Mouse (Mus musculus) myocyte (in vitro differentiated cells): ENCODE results near the gene Mrpl48. TPM values are rescaled to one million over a fixed set of nuclear protein-coding genes. Genes with fewer than 3 reads are reported as not detected.

ENCODE experiments used
- H3K27me3 ChIP-seq: one replicate; pipeline ENCODE4 v1.6.1; 2011; ENCODE audit not compliant: control insufficient read depth, insufficient read depth, insufficient read length
- H3K36me3 ChIP-seq: one replicate; pipeline ENCODE4 v1.6.1; 2011; ENCODE audit not compliant: control insufficient read depth, insufficient read depth
- H3K4me2 ChIP-seq: one replicate; pipeline ENCODE4 v1.6.1; 2011; ENCODE audit warnings: low read depth, control low read depth
- H3K4me3 ChIP-seq: one replicate; pipeline ENCODE4 v1.5.1; 2011; ENCODE audit warnings: mild to moderate bottlenecking, control low read depth, moderate library complexity
- H3K79me2 ChIP-seq: one replicate; pipeline ENCODE4 v1.6.1; 2011; ENCODE audit not compliant: control insufficient read depth, insufficient read depth
- H3ac ChIP-seq: one replicate; pipeline ENCODE4 v1.6.1; 2011; ENCODE audit not compliant: control insufficient read depth, insufficient read length
- CEBPB ChIP-seq: IDR thresholded peaks from 2 replicates; pipeline ENCODE4 v1.6.1; 2011; ENCODE audit warnings: mild to moderate bottlenecking, moderate library complexity; ENCODE audit not compliant: poor library complexity, insufficient read depth, severe bottlenecking
- E2F4 ChIP-seq: IDR thresholded peaks from one replicate; pipeline ENCODE4 v1.6.1; 2011; ENCODE audit warnings: mild to moderate bottlenecking, control low read depth, moderate library complexity; ENCODE audit not compliant: insufficient read depth
- MAX ChIP-seq: IDR thresholded peaks from one replicate; pipeline ENCODE4 v1.6.1; 2011; ENCODE audit warnings: low read depth, mild to moderate bottlenecking, control low read depth
- MYOD1 ChIP-seq, 3 experiments: IDR thresholded peaks; one replicate each; pipeline ENCODE4 v1.6.1; 2011; ENCODE audit warnings: control low read depth in 2 of 3, low read depth in 2 of 3, mild to moderate bottlenecking in 2 of 3, moderate library complexity in 1 of 3; ENCODE audit not compliant: insufficient read length in 2 of 3, control insufficient read depth in 1 of 3
- MYOG ChIP-seq, 3 experiments: IDR thresholded peaks; one replicate each; pipeline ENCODE4 v1.6.1; 2011; ENCODE audit warnings: control low read depth in 2 of 3, low read depth in 2 of 3, mild to moderate bottlenecking in 2 of 3; ENCODE audit not compliant: insufficient read length in 2 of 3, control insufficient read depth in 1 of 3, insufficient read depth in 1 of 3
- POLR2A ChIP-seq: IDR thresholded peaks from one replicate; pipeline ENCODE4 v1.6.1; 2011; ENCODE audit warnings: low read depth, mild to moderate bottlenecking, control low read depth, moderate library complexity; ENCODE audit not compliant: insufficient read length
- POLR2AphosphoS2 ChIP-seq: IDR thresholded peaks from one replicate; pipeline ENCODE4 v1.6.1; 2011; ENCODE audit warnings: low read depth, control low read depth; ENCODE audit not compliant: insufficient read length
- REST ChIP-seq: IDR thresholded peaks from one replicate; pipeline ENCODE4 v1.6.1; 2011; ENCODE audit warnings: mild to moderate bottlenecking, control low read depth, moderate library complexity; ENCODE audit not compliant: insufficient read depth, insufficient read length
- SRF ChIP-seq: IDR thresholded peaks from one replicate; pipeline ENCODE4 v1.6.1; 2011; ENCODE audit warnings: low read depth; ENCODE audit not compliant: control insufficient read depth, insufficient read length
- TCF12 ChIP-seq: IDR thresholded peaks from one replicate; pipeline ENCODE4 v1.6.1; 2011; ENCODE audit warnings: mild to moderate bottlenecking, control low read depth; ENCODE audit not compliant: poor library complexity, insufficient read depth, severe bottlenecking
- TCF3 ChIP-seq: IDR thresholded peaks from one replicate; pipeline ENCODE4 v1.6.1; 2011; ENCODE audit warnings: low read depth, control low read depth; ENCODE audit not compliant: insufficient read length
- USF1 ChIP-seq: IDR thresholded peaks from one replicate; pipeline ENCODE4 v1.6.1; 2011; ENCODE audit warnings: low read depth, mild to moderate bottlenecking, control low read depth, moderate library complexity
- polyA plus RNA-seq: library from polyadenylated mRNA; unstranded; fragments of >200 nt; fragmentation: generic; extraction: Trizol; gene quantifications from one replicate; pipeline ENCODE4 v1.2.1, GENCODE M21; 2012; ENCODE audit warnings: missing spikeins

Mrpl48 gene
- polyA plus RNA-seq, 1 experiment: 34.4 TPM

DNA sequence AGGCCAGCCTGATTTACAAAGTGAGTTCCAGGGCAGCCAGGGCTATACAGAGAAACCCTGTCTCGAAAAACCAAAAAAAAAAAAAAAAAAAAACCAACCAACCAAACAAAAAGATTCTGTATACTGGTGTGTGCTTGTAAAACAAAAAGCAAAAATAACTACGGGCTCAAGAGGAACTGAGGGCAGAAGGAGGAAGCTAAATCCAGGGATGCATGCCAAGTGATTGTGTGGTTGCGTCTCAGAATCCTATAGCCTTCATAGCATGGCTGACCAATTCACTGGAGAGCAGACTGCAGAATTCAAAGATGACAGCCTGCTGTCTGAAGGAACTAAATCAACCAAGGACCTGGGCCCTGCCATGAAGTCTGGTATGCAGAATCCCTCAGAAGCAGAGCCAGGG lies 73.9 kb downstream of the Mrpl48 start:
- H3K36me3 ChIP-seq: peaks cover under 1% of the 10 kb centered on the region
- no peak overlapping the region for H3K4me3 ChIP-seq
- H3K79me2 ChIP-seq: no peaks in the 10 kb centered on the region
- TF ChIP-seq MAX (no peak), MYOG (IDR thresholded peaks at IDR 0.05; ENCODE audit: control insufficient read depth in 1 of 3, insufficient read depth in 1 of 3, insufficient read length in 2 of 3, low read depth in 2 of 3) (no peak), USF1 (no peak), TCF3 (no peak), E2F4 (no peak), TCF12 (no peak), POLR2A (no peak)
- H3ac ChIP-seq: no peak overlapping the region
- no peak overlapping the region for H3K4me2 ChIP-seq
- no peaks in the 10 kb centered on the region for H3K27me3 ChIP-seq

- H3K79me2 ChIP-seq: no peaks in the 10 kb centered on the region
- no peak overlapping the region for H3K4me2 ChIP-seq
- H3K36me3 ChIP-seq: no peaks in the 10 kb centered on the region
Observed at GRCm38 (mm10) chr7:100533503-100533902, 74.6 kb downstream of the Mrpl48 start.

GRCm38 (mm10) chr7:100530766-100531165 lies 77.3 kb downstream of the Mrpl48 start:
- H3ac ChIP-seq: no peak overlapping the region
- no peak overlapping the region for H3K4me2 ChIP-seq
- no peaks in the 10 kb centered on the region for H3K79me2 ChIP-seq
- no peak overlapping the region for H3K4me3 ChIP-seq
- H3K27me3 ChIP-seq: no peaks in the 10 kb centered on the region
- H3K36me3 ChIP-seq: no peaks in the 10 kb centered on the region
- TF ChIP-seq POLR2A (no peak), TCF12 (no peak), POLR2AphosphoS2 (no peak), REST (no peak), TCF3 (no peak), MYOG (IDR thresholded peaks at IDR 0.05; ENCODE audit: control insufficient read depth in 1 of 3, insufficient read depth in 1 of 3, insufficient read length in 2 of 3, low read depth in 2 of 3) (no peak), SRF (no peak)

More at GRCm38 (mm10) chr7:100533503-100533902, 74.6 kb downstream of the Mrpl48 start:
- no peak overlapping the region for H3K4me3 ChIP-seq
- no peak overlapping the region for H3ac ChIP-seq
- H3K27me3 ChIP-seq: no peaks in the 10 kb centered on the region
- TF ChIP-seq POLR2AphosphoS2: no peak
- TF ChIP-seq POLR2A: no peak
- no peak for TF ChIP-seq MYOG (IDR thresholded peaks at IDR 0.05; ENCODE audit: control insufficient read depth in 1 of 3, insufficient read depth in 1 of 3, insufficient read length in 2 of 3, low read depth in 2 of 3)
- no peak for TF ChIP-seq REST
- TF ChIP-seq E2F4: no peak
- no peak for TF ChIP-seq CEBPB
- TF ChIP-seq USF1: no peak
- TF ChIP-seq TCF3: no peak
- no peak for TF ChIP-seq TCF12

- Histone ChIP-seq H3K79me2 (no peaks in the 10 kb centered on the region), H3K4me3 (no peak overlapping the region), H3ac (no peak overlapping the region), H3K4me2 (no peak overlapping the region), H3K36me3 (no peaks in the 10 kb centered on the region), H3K27me3 (peaks cover 5% of the 10 kb centered on the region)
- TF ChIP-seq MYOG (IDR thresholded peaks at IDR 0.05; ENCODE audit: control insufficient read depth in 1 of 3, insufficient read depth in 1 of 3, insufficient read length in 2 of 3, low read depth in 2 of 3) (no peak), TCF3 (no peak), MYOD1 (IDR thresholded peaks at IDR 0.05; ENCODE audit: control insufficient read depth in 1 of 3, insufficient read length in 2 of 3, low read depth in 2 of 3) (no peak), USF1 (no peak), POLR2AphosphoS2 (no peak), MAX (no peak), SRF (no peak), POLR2A (no peak), TCF12 (no peak), E2F4 (no peak), CEBPB (no peak), REST (no peak)
Observed at GRCm38 (mm10) chr7:100524669-100525068, 83.4 kb downstream of the Mrpl48 start.

- peaks cover 5% of the 10 kb centered on the region for H3K27me3 ChIP-seq
- no peak for TF ChIP-seq POLR2A
- no peak for TF ChIP-seq SRF
- no peak for TF ChIP-seq TCF12
- TF ChIP-seq E2F4: no peak
- H3K4me2 ChIP-seq: no peak overlapping the region
- H3ac ChIP-seq: no peak overlapping the region
- no peaks in the 10 kb centered on the region for H3K36me3 ChIP-seq
- H3K79me2 ChIP-seq: no peaks in the 10 kb centered on the region
- H3K4me3 ChIP-seq: no peak overlapping the region
Observed at GRCm38 (mm10) chr7:100522222-100522621, 85.9 kb downstream of the Mrpl48 start.
